Mouse (Mus musculus) ES-E14 (cell line): ENCODE measurements around the gene Wdfy4.

Experiments
- HCFC1 ChIP-seq: IDR thresholded peaks from 2 replicates; pipeline ENCODE4 v1.6.1; 2012; ENCODE audit warnings: low read length, inconsistent platforms, borderline replicate concordance; ENCODE audit not compliant: insufficient read depth
- MAFK ChIP-seq: IDR thresholded peaks from 2 replicates; pipeline ENCODE4 v1.6.1; 2014; ENCODE audit warnings: mild to moderate bottlenecking, low read depth, low read length, inconsistent platforms; ENCODE audit not compliant: insufficient read depth

DNA sequence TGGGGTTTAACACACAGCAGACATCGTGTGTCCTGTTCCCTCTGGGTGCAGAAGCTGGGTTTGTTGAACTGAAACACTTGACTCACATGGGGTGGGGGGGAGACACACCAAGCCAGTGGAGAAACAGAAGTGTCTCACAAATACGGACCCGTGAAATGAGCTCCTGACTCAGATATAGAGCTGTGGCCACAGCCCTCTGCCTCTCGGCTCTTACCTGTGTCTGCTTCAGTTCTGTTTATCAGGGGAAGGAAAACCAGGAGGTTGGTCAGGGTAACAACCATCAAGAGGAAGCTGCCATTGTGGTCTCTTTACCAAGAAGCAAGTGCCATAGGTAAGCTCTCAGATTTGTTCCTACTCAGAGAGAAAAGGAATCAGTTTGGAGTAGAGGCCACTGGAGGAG, 16.6 kb downstream of the Wdfy4 start:
- TF ChIP-seq HCFC1 (no peak), MAFK (no peak)
